Mouse (Mus musculus): ENCODE measurements around the gene Arhgap42.

The Arhgap42 gene

DNA sequence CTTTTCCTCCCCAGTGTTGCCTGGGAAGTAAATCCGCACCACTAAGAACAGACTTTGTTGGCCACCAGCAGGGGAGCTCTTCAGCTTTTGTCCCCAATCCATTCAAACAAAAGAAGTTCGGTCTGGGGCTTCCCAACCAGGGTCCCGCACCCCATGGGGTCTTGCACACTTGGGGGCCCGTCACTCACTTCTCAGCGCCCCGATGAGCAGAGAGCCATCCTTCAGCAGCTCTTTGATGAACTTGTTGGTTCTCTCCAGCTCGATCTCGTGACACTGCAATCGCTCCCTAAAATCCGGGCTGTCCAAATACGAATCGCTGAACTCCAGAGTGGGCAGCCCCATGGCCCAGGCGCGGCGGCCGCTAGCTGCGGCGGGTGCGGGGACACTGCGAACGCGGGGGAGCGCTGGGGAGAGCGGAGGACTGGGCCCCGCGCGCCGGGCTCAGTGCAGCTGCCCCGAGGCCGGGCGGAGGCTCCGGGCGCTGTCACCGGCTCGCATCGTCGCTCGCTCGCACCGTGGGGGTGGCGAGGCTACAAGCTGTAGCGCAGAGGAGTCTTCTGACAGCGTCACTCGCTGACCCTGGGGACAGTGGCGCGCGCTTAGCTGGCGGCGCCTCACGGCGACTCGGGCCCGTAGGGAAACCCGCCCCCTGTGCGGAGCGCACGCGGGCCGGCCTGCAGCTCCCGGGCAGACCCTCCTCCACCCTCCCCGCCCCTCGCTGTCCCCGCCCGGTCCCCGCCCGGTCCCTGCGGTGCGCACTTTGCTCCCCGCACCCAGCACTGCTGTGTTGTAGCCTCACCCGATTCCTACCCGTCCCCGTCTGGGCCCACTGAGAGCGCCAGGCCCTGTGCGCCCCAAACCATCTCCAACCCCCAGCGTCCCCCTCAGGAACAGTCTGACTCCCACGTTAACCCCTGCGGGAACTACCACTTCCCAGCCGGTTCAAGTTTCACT, at the start of gene Arhgap42:
Arhgap42 (minus strand) TSS at position 664 of the 954 bp plus-strand sequence.
- peak; percentile 18 for DNase-seq

DNA sequence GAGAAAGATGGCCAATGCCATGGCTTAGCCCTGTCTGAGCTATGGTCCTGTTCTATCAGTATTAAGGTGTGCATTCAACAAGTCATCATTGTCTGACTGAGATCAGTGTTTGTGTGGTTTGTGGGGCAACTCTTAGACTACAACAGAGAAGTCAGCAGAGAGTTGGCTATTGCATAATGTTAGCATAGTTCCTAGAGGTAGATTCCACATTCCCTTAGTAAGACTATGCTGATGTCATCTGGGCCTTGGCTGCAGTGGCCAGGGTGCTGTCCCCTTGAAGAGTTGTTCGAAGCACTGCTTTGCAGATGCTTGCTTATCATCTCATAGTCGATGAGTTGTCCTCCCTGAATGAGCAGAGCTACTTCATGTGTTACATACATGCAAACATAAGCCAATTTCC, 49.2 kb upstream of the Arhgap42 start:
- DNase-seq: no peak

DNA sequence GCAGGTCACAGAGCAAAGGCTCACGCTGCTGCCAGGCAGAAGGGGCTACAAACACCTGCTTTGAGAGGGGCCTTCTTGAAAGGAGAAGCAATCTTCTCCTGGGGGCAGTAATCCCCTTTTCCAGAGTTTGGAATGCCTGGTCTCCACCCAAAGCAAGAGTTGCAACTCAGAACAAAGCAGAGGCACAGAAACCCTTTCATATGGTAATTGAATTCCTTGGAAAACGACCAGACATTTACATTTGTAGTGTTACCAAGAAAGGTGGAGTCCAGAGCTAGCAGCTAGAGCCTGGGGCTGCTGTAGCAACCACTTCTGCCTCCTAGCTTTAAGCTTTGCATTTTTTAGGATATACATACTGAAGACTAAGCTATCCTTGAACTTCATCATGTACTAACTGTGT, 30.4 kb upstream of the Arhgap42 start:
- DNase-seq: no peak

DNA sequence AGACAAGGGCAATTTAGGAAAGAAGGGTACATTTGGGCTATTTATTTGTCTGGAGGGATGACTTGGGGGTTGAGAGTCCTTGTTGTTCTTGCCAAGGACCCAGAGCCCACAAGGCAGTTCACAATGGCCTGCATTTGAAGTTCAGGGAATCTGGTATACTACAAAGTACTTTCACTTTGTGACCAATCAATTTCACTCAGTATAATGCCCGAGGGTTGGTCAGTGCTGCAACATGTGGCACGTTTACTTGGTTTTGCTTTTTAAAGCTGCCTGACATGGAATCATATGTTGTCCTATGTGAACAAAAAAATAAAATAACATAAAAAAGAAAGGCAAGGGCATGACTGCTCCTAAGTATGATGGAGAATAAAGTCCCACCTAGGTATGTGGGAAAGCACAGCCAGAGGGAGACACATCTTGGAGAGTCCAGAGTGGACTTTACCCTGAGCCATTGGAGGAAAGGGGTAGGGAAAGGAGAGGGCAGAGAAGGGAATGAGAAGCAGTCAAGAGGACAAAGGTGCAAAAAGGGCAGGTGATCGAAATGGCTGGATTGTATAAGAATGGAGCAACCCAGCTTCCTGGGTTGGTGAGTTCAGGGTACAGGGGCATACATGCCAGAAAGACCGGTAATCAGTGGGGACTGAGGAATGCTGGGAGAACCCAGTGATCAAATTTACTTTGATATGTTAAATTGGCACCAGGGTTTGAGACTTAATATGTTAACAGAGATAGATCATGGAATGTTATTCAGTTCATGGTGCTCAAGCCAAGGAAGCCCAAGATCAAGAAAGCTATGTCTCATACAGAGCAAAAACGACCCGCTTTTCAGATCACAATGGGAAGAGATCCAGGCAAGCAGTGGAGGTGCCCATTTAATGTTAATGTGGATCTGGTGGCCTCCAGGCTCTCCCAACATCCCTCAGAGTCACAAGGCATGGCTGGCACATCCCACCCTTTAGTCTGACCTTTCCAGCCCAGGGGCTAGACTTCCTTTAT, 29.0 kb upstream of the Arhgap42 start:
- DNase-seq: no peak

DNA sequence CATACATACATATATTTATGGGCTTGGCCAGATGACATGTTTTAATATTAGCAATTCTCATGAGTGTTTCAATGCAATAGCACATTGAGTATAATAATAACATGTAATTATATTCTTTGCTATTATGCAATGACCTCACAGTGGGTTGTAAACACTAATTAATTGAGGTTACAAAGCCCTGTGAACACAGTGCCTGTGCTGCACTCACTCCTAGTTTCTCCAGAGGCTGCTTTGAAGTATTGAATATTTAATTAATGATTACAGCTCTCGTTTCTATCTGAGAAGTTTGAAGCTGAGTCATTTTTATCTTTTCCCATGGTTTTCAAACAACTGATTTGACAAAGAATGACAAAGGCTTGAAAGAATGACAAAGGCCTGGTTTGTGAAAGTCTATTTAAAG, 24.6 kb upstream of the Arhgap42 start:
- no peak for DNase-seq

DNA sequence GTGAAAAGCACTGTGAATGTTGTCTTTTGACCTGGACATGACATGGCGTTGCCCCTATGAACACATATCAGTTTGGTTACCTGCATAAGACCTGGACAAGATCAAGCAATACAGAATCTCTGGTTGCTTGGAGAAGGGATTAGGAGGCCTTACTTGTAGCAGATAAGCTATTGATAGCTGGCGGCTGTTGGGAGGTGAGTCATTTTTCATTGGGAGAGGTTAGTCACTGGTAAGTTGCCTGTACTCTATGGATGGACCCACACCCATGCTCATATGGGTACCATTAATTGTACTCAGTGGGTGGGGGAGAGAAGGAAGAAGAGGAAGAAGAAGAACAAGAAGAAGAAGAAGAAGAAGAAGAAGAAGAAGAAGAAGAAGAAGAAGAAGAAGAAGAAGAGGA, 23.6 kb upstream of the Arhgap42 start:
- DNase-seq: no peak

DNA sequence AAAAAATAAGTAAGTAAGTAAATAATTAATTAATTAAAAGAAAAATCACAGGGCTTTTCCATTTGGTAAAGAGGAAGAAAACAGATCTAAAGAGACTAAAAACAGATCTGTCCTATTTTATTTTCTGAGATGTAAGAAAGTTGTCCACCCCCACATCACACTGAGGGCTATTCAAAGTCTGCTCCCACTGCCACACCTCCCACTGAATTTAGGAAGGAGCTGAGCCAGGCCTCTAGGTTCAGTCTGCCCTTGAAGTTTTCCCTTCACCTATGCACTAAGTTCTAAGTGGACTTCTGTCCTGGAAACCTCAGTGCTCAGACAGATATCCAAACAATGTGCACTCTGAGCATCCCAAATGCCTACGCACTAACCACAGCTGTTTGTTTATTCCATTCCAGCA, 15.9 kb upstream of the Arhgap42 start:
- DNase-seq: no peak

DNA sequence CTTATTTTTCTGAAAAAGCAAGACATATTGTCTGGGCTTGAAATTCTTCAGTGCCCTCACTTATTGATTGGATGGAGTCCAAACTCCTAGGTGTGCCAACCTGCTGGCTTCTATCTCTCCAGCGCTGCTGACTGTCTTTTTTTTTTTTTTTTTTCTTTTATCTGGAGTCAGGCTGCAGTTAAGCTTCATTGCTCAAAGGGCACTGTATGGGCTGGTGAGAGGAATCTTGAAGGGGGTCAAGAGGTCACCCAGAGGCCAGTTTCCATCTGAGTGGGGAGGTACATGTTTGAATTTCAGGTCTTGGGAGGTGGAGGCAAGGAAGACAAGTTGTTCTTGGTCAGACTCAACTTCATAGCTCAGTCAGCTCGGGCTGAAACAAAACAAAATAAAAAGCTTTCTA, 9.6 kb upstream of the Arhgap42 start:
- DNase-seq: no peak

DNA sequence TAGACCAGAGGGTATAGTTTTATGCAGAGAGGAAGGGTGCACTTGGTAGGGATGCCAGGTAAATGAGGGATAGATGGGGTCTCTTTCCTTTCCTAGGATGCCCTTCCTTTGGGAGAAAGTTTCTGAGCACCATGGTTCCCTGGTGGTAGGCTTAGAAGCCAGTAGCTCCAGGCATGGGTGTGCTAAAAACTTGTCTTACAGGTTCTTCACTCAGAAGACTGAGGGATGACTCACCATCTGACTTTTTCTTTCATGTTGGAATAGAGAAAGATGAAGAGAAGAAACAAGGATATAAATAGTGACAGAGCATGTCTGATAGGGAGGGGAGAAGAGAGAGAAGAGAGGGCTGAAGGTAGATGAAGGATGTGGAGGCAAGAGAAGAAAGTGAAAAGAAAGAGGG, 7.1 kb upstream of the Arhgap42 start:
- no peak for DNase-seq

DNA sequence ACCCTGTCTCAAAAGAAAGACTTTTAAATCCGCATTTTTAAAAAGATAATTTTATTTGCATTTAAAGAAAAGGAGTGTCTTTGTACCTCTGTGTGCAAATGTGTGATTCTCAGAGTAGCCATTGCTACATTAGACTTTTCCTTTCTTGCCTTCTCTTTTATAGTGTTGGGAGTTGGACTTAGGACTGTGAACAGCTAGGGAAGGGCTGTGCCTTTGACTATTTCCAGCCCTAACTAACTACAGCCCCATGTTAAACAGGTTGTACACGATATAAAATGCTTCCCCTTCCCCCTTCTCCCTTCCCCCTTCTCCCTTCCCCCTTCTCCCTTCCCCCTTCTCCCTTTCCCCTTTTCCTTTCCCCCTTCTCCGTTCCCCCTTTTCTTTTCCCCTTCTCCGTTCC, 4.9 kb upstream of the Arhgap42 start:
- no peak for DNase-seq

DNA sequence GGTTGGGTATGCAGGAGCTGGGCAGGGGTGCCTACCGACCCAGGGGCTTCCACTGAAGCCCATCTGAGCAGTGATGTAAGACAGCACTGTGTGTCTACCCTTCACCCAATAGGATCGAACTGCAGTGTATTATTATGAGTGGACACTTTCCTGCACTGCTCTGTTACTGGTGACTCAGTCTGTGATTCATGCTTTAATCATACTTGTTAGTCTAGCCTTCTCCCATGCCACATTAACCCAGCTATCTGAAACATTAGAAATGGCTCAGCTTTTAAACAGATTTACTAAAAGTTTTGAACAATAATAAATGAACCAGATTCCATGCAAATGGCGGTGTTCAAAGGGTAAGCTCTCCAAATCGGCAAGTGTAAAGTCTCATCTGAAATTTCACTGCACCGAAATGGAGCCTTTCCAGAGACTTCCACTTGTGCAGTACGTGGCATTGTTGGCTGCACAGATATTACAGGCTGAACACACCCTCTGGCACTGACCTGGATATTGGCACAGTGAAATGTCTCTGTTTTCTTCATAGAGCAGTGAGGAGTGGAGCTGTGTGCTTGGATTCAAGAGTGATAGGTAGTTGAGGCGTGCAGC, 2.4 kb upstream of the Arhgap42 start:
- DNase-seq: no peak

DNA sequence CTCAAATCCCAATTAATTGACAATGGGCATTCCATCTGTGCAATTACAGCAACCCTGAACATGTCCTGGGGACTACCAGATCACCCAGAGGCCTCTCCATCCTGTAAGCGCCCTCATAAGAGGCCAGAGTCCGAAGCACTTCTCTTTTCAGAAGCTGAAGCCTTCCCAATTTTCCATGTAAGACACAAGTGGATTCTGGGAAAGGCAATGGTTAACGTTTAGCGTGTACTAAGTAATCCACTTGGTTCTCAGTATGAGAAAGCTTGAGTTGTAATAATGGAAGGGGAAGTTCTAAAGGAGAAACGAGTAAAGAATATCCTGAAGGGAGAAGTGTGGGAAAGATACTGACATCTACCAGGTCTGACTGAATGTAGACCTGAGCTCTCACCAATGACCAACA, 1.4 kb downstream of the Arhgap42 start:
- no peak for DNase-seq

DNA sequence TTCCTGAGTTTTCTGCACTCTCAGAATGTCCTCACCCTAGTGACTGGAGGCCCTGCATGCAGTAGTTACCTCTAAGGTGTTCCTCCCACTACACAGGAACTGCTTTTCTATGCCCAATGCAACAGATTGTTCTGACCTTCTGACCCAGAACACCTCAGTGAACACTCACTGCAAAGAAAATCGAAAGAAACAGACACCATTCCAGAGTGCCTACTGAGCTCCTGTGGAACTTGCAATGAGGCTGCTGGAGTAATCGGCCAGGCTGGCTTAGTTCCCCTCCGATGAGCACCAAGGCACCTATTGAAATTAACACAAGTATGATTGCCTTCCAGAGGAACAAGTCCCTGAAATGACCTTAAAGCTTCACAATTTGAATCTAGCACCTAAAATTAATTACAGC, 9.2 kb downstream of the Arhgap42 start:
- no peak for DNase-seq

DNA sequence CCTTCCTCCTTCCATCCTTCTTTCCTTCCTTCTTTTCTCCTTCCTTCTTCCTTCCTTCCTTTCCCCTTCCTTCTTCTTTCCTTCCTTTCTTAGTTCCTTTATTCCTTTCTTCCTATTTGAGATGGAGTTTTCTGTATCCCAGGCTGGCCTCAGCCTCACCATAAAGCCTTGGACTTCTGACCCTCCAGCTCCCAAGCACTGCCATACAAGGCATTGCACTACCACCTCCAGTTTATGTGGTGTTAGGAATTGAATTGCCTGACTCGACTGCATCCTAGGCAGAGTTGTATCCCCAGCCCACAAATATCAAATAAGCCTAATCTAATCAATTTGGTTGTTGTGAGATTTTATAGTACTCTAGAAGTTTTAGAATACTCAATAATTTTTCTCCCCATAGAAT, 14.1 kb downstream of the Arhgap42 start:
- DNase-seq: no peak

DNA sequence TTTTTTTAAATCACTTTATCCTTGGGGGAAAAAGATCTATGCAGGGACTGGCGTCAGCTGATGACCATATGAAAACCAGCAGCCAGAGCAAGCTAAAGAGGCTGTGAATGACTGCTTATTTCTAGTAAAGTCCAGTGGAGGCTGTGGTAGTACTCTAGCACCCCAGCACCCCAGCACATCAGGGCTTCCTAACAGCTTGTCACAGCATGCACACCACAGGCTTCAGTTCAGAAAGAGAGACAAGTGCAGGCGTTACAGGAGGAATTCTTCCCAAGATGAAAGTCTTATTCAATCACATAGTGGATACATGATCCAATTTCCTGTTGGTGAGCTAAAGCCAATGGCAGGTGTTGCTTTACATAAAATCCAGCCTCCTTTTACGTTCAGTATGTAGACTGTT, 15.5 kb downstream of the Arhgap42 start:
- DNase-seq: no peak

DNA sequence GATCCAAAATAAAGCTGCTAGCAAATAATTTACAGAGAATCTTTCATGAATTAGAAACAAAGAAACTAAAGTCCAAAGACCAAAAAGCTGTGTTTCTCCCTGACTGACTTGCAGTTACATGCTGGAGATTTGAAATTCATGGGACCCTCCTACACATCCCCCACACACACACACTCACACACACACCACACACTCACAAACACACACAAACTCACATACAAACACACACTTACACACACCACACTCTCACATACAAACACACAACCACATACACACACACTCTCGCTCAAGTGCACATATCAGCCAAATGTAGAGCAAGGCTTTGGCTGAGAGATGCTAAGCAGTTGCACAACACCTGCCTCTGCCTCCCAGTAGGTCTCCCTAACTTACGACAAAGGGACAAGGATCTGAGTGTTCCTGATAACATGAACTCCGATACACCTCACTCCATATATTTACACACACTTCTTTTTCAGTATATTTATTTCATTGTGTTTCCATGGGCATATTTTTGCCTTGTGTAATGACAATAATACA, 16.9 kb downstream of the Arhgap42 start:
- DNase-seq: no peak

DNA sequence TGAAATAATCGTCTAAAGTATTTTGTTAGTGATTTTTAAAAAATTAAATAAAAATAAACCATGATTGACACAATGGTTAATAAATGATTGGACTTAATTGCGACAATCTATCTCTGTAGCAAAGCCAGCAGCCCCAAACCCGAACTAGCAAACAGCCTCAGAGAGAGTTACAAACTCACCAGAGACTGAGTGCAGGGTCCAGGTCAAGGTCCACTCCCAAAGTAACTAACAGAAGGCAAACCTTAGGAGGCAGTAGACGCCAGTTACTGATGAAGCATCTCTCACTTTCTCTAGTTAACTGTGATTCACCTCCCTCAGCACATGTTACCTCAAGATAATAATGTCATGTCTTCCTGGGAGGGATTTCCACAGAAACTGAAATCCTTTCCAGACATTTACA, 17.7 kb downstream of the Arhgap42 start:
- no peak for DNase-seq

DNA sequence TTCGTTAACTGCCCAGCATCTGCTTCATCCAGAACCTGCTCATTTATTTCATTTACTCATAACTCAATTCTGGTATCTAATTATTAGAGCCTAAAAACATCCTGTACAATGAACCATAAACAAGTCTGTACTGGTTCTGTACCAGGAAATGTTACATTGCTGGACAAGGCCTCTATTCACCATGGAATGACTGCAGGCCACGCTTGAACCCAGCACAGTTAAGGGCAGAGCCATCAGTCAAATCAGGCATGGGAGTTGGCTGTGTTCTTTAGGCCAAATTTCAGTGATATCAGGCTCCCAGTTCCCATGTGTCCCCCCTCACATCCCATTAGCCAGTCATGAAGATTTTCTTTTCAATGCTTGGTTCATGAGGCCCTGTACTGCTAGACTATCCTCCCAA, 20.6 kb downstream of the Arhgap42 start:
- no peak for DNase-seq

DNA sequence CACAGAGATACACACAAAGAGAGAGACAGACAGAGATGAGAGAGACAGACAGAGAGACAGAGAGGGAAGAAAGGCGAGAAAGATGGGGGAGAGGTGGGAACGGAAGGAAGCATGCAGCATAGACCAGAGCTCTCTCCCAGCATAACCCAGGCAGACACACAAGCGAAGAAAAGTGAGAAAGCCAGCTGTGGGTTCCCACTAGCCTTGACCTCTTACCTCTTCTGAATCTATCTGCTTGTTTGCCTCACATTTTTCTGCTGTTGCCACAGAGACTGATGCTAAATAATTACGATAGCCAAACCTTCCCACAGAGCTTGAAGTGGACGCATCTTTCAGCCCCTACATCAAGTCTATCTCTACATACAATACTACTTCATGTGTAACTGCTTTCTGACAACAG, 24.1 kb downstream of the Arhgap42 start:
- no peak for DNase-seq

DNA sequence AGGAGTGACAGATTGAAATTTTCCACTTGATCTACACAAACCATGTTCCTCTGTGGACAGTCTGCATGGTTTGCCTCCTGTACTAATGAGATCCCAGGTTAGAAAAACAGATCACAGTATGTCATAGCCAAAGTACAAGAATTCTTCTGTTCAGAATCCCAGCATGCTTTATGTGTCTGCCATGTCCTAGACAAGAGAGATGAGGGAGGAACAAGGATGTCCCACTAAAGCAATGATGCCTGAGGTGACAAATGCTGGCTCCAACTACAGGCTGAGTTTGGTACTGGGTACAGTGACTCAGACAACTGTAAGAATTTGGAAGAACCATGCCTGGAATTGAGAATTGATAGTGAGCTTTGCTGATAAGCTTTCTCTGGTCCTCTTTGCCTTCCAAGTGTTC, 24.6 kb downstream of the Arhgap42 start:
- no peak for DNase-seq

DNA sequence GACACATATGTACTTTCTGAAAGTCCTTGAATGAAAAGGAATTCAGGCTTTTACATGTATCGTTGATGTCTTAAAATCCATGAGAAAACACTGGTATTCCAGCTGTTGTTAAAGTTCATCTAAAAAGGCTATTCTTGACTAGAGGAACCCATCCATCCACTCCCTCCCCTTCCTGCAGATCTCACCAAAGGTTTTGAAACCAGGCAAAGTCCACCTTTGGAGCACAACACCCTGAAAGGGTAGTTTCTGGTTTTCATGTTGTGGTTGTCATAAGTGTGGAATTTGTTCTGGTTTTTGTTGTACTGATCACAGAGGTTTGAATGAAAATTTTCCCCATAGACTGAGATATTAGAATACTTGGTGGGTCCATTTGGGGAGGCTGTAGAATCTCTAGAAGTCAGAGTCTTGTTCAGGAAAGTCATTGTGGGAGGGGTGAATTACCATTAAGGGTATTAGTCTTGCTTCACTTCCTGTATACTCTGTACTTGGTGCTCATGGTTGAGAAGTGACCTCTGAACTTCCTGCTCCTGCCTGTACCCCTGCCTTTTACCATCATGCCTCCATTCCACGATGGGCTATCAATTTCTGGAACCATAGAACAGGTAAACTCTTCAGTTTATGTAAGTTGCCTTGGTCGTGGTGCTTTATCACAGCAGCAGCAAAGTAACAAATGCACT, 27.4 kb downstream of the Arhgap42 start:
- DNase-seq: no peak

DNA sequence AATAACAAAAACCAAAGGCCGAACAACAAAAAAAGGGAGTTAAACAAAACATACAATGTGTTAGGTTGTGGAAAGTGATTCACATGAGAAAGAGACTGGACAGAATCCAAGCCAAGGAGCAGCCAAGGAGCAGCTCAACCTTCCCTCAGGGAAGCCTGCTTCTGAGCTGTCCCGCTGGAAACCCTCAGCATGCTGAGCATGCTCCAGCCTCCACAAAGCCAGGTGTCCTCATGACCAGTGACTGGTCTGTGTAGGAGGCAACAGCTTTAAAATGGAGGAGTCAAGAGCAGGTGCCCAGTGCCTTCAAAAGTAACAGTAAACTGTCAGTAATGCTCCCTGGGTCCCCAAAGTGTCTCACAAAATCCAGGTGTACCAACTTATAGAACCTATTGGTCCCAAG, 28.4 kb downstream of the Arhgap42 start:
- DNase-seq: no peak

All from layer of hippocampus, adult 9-11 months (tissue).